Mouse (Mus musculus): ENCODE measurements around the gene Pard3b.

The Pard3b gene

DNA sequence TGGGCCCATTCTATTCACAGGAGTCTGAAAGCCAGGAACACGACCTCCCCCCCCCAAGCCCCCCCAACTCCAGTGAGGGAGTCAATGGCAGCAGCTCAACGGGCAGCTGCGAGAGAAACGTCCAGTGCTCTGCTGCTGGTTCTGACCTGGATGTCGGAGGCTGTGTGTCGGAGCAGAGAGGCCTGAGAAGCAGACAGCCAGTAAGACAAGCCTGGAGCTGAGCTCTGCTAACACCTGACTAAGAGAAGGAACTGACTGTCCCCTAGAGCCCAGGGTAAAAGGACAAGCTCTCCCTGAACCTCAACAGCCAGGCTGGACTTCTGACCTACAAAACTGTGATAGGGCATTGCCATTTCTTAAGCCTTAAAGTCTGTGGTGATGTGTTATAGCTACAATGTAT is 1015.8 kb downstream of the Pard3b start:
- DNase-seq, result no peak

DNA sequence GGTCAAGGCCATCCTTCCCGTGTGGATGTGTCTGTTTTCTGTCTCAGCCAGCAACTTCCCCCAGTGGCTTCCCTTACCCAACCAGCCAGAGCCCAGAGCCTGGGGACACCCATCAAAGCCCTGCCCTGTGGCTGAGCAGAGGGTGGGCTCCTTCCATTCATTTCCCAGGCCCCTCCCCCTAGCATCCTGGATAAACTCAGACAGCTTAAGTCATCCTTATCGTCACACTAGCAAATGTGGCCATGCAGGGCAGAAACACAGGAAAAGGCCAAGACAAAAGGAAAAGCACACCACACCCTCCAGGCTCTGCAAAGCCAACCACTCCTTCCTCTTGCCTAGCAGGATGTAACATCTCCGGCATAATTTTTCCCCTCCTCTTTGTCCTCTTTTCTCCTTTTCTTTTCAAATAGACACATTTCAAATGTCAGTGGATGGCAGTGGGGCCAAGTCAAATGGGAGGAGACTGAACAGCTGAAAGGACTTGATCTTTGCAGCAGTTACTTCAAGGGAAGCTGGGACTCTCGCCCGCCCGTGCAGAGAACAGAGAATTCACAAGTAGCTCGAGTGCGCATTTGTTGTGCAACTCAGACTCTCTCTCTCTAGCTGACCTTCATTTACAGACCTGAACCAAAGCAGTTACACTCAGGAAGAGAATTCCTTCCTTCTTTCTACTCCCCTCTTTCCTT is 1026.5 kb downstream of the Pard3b start:
- peak; percentile 29 for DNase-seq

DNA sequence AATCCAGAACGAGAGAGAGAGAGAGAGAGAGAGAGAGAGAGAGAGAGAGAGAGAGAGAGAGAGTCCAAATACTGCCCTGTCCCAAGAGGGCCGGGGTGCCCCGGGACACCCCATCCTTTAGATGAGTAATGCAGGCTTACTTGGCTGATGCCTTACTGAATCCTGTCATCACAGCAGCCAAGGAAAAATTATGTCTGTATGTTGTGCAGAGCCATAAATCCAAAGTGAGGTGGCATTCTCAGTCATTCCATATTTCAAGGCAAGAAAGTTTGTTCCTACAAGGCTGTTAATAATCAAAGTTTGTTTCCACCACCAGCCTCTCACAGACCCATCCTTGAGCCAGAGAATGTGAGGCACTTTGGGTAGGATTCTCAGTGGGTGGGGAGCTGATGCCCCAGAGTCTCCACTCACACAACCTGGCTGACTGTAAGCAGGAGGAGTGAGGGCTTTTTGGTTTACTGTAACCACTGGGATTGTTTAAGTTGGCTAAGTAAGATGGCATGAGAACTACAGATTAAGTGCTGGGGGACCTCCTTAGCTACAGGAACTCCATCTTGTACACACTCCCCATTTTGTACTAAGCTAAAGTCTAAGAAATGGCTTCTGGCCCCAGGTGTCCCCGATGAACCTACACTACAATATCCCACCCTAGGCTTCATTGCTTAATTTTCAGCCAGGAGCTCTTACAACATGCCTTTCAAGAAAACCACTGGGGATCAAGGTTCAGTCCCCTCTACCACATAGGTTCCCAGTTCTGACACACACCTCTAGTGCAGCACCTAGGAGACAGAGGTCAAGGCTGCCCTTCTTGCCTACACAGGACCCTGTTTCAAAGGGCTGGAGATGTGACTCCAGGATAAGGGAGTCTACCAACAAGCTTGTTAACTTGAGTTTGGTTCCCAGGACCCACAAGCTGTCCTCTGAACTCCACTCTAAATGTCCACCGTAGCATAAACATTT is 1027.4 kb downstream of the Pard3b start:
- no peak for DNase-seq

DNA sequence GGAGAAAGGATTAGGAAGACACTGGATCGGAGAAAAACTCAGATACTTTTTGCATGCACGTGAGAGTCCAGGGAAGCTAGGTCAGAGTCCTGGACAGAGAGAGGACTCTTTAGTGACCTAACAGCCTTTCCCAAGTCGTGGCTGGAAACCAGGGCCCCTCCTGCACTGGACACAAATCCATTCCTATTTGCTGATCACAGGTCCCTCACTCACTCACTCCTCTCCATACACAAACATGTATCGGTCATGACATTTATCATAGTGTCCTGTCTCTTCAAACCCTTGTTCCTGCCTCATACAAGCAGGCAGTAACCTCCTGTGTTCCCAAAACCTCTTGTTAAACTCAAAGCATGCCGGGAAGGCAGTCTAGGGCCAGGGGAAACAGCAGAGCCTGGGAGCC is 1028.2 kb downstream of the Pard3b start:
- DNase-seq, result no peak

DNA sequence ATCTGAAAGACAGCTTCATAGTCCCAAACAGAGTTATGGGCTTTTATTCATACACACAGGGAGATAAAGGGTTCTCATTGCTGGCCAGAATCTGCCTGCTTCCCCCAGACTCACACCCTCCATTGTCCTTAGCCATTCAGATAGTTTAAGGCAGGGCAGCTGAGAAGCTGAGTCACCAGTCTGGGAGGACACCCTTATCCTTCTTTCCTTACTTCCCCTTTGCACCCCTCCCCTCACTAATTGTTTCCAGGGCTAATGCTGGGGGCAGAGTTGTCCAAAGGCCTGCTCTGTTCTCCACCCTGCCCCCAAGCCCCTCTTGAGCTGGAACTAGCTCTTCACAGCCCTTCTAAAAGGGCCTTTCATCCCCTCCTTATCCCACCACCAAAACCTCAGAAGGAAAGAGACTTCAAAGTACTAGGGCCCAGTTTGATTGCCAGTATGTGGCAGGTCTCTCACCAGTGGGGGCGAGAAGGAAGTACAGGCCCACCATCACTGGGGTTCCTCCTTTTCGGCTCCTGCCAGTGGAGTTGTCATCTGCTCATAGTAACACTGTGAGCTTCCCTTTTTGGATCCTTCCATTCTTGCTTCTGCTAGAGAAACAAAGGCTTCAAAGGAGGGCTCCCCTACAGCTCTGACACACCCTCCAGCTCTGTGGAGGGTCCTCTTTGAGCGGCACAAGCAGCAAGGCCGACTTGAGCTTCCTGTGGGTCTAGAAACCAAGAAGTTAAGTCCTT is 1040.2 kb downstream of the Pard3b start:
- no peak for DNase-seq

DNA sequence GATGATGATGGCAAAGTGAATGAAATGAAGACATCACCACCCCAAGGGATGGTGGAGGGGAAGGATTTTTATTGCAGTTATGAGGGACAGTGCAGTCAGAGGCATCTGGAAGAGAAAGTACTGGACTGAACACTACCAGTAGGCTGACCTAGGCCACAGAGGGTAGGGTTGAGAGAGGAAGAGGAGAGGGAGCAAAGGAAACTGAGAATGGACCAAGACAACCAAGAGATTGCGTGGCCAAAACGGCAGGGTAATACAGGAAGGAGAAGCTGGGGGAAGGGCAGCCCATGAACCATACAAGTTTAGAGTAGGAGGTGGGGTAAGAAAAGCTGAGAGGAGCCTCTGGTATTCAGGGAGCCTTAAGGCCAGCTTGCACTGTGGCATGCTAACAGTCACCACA is 1040.8 kb downstream of the Pard3b start:
- DNase-seq, result no peak

DNA sequence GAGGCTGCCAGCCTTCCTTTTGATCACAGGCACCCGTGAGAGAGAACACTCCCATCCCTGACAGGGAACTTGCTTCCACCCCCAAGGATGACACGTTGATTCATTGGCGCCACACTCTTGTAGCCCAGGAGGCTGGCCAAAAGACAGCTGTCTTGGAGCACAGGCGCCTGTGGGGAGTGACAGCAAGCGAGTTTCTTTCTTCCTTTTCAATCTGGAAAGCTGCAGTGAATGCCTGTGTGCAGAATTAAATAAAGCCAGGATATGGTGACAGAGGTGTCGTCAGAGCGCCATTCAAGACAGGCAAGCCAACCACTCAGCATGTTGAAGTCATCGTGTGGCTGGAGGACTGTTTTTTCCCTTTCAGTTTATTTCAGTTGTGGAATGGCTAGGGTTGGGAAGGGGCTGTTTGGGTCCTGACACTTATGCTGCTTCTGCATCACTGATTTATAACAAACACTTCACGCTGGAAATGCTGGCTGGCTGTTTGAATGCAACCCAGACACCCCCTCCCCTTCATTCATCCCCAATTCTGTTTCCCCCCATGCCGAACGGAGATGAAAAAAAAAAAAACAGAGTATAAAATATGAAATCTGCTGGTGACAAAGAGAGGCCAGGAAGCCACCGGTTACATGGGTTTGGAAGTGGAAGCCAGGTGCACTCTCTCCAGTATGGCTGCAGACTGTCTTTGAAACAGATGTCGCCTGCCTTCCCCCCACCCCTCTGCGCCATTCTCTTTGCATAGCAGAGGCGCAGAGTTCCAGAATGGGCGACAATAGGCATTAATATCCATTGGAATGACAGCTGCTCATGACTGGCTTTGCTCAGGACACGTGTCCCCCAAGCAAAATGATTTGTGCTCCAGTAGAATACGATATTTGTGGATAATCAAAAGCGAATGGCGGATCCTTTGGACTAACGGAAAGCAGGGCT is 1044.1 kb downstream of the Pard3b start:
- DNase-seq, result no peak

DNA sequence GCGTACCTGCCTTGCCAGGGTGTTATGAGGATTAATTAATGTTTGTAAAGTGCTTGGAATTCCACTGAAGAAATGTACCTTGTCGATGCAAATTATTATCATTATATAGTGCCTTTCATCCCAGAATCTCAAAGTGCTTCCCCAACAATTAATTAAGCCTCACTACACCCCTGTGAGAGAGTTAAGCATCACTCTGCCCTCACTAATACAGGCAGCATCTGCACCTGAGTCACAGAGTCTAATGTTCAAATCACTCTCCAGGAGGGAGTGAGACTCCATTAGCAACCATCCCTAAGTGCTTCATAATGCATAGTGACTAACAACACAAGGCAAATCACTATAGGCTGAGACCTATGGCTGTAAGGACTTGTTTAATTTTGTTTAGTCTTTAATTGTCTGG is 1044.9 kb downstream of the Pard3b start:
- no peak for DNase-seq

DNA sequence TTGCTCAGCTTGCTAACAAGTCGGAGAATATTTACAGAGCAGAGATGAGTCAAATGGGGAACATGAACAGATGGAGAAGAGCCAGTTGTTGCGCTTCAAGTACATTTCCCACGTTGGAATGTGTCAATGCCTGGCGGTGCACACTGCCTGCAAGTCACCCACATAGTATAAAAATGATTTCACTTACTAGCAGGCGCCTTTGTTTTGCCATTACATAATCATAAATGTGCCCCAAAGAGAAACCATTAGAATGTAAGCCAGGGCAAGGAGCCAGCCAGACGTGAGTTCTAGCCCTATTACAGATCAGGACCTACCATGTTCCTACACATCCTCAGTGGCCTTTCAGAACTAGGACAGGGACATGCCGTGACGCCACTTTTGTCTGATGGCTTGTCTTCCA is 1048.9 kb downstream of the Pard3b start:
- DNase-seq, result no peak

DNA sequence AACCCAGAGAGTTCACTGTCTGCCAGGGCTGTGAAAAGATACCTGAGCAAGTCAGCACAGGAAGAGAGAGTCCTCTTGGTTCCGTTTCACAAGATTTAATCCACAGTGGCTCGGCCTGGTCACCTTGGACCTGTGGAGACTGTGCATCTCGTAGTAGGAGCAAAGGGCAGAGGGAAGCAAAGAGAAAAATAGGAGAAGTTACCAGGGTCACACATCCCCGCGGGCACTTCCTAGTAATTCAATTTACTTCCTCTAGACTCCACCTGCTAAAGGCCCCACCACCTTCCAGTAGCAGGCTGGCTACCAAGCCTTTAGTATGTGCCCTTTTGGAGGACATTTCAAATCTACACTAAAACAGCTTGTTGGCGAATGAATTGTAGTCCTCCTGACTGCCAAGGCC is 1052.6 kb downstream of the Pard3b start:
- DNase-seq, result no peak
